Mouse (Mus musculus) ovary, postnatal 14 days (tissue): ENCODE measurements around the gene Cd82.
A peak's percentile ranks its signal among the peaks of the same experiment; 100 is the strongest.

Source experiments
- DNase-seq: peaks from one replicate; pipeline ENCODE4 v3.0.0; 2022; ENCODE audit warnings: low spot score

Gene Cd82

DNA sequence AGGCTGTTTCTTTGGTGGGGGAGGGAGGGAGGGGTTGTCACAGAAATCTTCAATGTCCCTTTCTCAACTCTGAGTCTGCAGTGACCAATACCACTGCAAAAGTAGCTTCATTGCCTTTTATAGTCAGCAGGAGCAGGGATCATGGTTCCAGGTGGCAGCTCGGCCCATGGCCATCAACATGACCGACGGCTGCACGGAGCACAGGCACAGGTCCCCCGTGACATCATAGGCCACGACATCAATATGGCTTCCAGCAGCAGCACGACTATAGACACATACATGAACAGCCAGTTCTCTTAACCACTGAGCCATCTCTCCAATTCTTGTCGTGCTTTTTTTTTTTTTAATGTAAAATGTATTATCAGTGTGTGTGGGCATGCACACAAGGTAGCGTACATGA lies 48.8 kb downstream of the Cd82 start:
- no peak for DNase-seq

DNA sequence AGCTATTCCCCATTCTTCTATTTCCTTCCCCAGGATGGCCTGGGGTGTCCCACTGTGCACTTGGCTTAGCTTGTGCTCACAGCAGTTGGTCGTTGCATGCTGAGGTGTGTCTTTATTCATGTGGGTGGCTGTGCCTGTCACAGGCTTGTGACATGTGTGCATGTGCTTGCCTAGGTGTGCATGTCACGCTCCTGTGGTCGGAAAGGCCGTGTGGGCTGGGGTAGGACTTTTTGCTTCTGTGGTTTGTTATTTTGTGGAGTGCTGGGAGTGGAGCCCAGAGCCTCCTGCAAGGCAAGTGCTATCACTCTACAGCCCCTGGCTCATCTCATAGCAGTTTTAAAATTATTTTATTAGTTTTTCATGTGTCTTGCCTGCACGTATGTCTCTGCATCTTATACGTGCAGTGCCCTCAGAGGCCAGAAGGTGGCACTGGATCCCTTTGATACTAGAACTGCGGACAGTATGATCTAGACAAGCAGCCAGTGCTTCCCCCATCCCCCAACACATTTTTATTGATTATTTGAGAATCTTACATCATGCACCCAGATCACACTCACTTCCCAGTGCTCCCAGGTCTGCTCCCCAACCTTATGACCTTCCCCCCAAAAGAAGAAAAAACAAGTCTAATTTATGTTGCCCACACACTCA lies 49.4 kb downstream of the Cd82 start:
- peak; percentile 44 for DNase-seq

DNA sequence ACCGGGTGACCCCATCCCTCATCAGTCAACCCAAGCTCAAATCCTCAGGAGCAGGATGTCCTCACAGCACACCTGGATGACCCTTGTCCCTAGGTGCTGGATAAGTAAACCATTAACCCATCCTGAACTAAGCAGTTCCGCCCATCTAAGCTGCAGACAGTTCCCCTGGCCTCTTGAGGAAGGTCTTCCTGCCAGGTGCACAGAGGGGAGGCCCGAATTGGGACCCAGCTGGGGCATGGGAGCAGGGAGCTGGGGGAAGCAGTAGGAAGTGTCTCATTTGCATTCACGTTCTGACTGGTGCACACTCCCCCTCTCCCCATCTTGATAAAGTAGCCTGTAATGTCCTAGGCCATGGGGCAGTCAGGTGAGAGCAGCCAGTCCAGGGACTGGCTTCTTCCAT lies 50.8 kb downstream of the Cd82 start:
- DNase-seq, result no peak

DNA sequence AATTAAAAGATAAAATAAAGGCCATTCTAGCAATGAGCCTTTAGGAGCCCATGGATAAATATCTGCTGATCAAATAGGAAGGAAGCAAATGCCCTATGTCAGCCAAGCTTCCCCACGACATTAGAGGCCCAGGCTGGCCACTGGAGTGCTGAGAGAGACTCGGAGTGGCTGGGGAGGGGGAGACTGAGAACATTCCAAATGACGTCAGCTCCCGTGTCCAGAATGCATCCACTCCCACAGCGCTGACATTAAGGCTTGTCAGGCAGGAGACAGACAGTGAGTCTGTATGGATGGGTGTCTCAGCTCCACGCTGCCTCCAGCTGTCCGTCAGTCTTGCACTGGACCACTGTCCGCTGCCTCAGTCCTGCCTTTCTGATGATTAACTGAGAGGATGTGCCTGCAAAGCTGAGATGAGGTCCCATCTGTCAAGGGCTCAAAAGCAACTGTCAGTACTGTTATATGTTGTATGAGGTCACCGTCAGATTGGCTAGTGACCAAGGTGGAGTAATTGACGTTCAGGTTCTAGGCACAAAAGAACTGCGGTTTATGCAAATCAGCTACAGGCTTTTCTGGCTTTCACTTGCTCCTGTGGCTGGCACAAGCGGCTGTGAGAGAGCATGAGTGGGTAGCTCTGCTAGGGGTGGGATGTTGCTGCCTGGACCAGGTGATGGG lies 51.9 kb downstream of the Cd82 start:
- no peak for DNase-seq

DNA sequence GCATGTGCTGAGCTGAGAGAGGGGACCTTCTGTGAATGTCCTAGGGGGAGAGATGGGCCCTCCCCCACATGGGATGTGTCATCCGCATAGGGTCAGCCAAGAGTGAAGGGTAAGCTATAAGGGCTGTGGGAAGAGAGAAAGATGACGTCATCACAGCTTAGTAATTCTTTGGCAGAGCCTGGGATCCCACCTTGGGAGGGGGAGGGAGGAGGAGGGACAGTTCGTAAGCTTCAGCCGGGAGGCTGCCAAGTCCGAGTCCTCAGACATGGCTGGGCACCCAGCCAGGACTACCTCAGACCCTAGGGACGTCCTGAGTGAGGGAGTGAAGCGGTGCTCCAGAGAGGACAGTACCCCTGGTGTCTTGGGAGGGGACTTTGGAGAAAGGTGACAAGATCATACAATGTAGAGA lies 57.9 kb downstream of the Cd82 start:
- no peak for DNase-seq

DNA sequence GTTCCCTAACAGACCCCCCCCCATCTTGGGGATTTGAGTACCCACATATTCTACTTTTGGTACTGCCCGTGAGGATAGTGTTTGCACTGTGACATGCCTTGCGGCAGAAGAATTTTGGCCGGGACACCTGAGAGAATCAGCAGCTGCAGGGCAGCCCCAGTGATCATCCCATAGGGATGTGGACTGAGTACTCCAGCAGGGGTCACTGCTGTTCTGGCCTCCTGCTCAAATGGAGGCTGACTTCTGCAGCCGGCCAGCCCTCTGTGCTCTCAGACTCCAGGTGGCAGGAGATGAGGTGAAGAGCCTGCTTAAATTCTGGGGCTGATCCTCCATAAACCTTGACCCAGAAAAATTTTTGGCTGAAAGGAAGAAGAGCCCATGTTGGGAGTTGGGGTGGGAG lies 58.8 kb downstream of the Cd82 start:
- no peak for DNase-seq

GRCm38 (mm10) chr2:93403267-93403666 lies 59.7 kb downstream of the Cd82 start:
- no peak for DNase-seq

DNA sequence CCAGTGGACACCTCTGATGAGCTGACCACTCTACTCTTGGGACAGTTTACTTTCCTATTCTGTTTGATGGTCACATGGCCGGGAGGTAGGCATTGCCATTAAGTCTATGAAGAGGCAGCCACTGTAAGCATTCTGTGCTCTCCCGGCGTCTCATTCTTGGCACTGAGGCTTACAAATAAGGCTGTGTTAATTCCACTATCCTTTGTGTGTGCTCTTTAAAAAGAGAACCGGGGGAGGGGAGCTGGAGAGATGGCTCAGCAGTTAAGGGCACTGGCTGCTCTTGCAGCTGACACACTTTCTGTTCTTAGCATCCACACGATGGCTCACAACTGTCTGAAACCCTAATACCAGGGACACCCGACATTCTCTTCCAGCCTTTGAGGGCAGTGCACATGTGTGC lies 71.7 kb downstream of the Cd82 start:
- DNase-seq, result no peak

GRCm38 (mm10) chr2:93390170-93390926 lies 72.6 kb downstream of the Cd82 start:
- DNase-seq, result no peak

GRCm38 (mm10) chr2:93386958-93387357 lies 76.0 kb downstream of the Cd82 start:
- no peak for DNase-seq

DNA sequence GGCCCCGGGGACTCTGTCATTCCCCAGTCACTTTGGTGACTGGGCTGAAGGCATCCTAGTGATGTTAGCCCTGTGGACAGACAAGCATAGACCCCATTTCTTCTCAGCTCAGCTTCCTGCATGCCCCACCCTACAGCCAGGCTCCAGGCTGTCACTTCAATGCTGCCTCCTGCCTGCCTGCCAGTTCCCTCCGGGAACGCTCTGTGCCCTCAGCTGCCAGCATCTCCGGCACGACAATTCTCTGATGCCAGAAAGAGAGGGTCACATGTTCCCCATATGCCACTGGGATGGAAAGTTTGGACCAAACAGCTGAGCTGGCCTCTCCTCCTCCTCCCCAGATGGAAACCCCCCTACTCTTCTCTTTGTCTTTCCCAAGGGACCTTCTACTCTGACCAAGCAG lies 79.1 kb downstream of the Cd82 start:
- DNase-seq, result no peak

DNA sequence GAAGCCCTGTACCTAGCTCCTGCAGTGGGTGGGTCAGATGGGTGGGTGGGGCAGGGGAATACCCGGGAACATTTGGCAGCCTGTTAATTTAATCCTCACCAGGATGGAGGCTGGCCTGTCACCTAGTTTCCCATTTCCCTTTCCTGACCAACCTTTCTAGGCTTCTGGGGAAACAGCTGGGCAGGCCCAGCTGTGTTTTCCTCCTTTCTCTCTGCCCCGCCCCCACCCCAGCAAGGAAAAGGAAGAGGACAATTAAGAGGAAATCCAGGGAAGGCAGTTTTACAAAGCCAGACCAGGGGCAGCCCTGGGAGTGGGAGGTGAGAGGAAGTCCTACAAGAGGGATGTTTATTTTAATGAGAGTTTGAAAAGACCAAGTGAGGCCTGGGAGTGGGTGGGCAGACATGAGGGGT lies 82.3 kb downstream of the Cd82 start:
- DNase-seq, result no peak

DNA sequence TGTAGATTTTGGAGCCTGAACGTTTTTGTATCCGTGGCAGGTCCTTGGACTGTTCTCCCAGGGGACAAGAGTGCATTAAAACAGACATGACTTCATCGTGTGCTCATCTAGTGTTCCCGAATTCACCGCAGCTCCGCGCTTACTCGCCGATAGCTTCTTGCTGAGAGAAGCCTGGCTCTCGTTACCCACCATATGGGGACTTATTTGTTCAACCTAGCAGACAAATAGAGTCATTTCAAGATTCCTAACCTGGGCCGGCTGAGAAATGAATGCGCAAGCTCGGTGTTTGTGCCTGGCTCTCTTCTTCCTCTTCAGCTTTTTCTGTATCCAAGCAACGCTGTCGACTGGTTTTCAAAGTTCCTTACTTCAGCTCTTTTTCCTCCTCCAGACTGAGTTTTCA lies 85.1 kb downstream of the Cd82 start:
- no peak for DNase-seq

DNA sequence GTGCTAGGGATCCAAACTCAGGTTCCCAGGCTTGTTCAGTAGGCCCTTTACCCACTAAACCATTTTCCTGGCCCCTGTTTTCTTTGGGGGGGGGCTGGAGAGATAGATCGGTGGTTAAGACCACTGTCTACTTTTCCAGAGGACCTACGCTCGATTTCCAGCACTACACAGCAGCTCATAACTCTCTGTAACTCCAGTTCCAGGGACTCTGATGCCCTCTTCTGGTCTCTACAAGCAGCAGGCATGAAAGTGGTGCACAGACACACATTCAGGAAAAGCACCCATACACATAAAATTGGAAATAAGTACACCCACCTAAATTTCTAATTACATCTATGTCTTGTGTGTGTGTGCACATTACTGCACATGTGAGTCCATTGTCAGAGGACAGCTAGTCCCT lies 85.8 kb downstream of the Cd82 start:
- DNase-seq, result no peak

- DNase-seq, result no peak
These were observed 90.1 kb downstream of the Cd82 start for GRCm38 (mm10) chr2:93372872-93373271.

DNA sequence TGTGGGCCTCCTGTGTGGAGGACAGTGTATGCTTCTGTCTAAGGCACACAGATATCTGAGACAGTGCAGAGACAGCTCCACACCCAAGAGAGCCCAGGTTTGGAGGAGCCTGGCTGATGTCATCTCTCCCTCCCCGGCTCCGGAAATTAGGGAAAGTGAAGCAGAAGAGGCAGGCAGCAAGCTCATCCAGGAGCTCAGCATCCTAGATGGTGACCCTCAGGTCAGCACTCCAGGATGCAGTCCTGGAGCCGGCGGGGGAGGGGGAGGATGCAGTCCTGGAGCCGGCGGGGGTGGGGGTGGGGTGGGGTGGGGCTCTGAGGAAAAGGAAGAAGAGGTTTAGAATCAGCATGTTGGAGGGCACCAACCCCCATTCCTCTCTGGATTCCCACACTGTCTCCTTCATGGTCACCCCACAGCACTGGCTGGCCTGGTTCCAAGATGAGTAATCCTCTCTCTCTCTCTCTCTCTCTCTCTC lies 90.8 kb downstream of the Cd82 start:
- DNase-seq, result no peak
